Mouse (Mus musculus) forebrain, embryonic 12.5 days (tissue): ENCODE data around the gene E330014E10Rik. TPM values are rescaled to one million over a fixed set of nuclear protein-coding genes. Genes with fewer than 3 reads are reported as not detected.
"Not testable (repeated sequence)": the region's sequence is repeated elsewhere in the genome, so short reads cannot be mapped to it uniquely, and the experiment has no call there.

Source experiments
- ATAC-seq: fragments of 200-750 bp; cut with Nextera tagmentation; 2 replicates; pipeline ENCODE4 v1.8.0; 2017; ENCODE audit warnings: moderate TSS enrichment; ENCODE audit not compliant: low FRiP score
- H3K27ac ChIP-seq: fragments of 300-500 bp; sonication (generic); 2 replicates; pipeline ENCODE4 v1.5.1; 2016; ENCODE audit warnings: mild to moderate bottlenecking
- H3K27me3 ChIP-seq: fragments of 300-500 bp; sonication (generic); 2 replicates; pipeline ENCODE4 v1.6.1; 2016; ENCODE audit warnings: mild to moderate bottlenecking
- H3K36me3 ChIP-seq: fragments of 300-500 bp; sonication (generic); replicated peaks from 2 replicates; pipeline ENCODE4 v1.6.1; 2016; ENCODE audit warnings: mild to moderate bottlenecking
- H3K4me1 ChIP-seq: fragments of 300-500 bp; sonication (generic); 2 replicates; pipeline ENCODE4 v1.6.1; 2016
- H3K4me2 ChIP-seq: fragments of 300-500 bp; sonication (generic); 2 replicates; pipeline ENCODE4 v1.6.1; 2016; ENCODE audit warnings: mild to moderate bottlenecking, moderate library complexity
- H3K4me3 ChIP-seq: fragments of 300-500 bp; sonication (generic); replicated peaks from 2 replicates; pipeline ENCODE4 v1.5.1; 2016; ENCODE audit warnings: mild to moderate bottlenecking
- H3K9ac ChIP-seq: fragments of 300-500 bp; sonication (generic); 2 replicates; pipeline ENCODE4 v1.6.1; 2016; ENCODE audit warnings: mild to moderate bottlenecking
- H3K9me3 ChIP-seq: fragments of 300-500 bp; sonication (generic); 2 replicates; pipeline ENCODE4 v1.6.1; 2016
- WGBS: fragments of 180-500 bp; shearing (Covaris S2); methylation state at CpG from one replicate; pipeline ENCODE4 v1.1.7; 2016; 5-methylcytosine and 5-hydroxymethylcytosine counted together
- polyA plus RNA-seq: library from polyadenylated mRNA; unstranded; fragments of >200 nt; fragmentation: Nextera tagmentation; extraction: Ambion mirVana; gene quantifications from 2 replicates; pipeline ENCODE4 v1.2.1, GENCODE M21; 2016

The E330014E10Rik gene
- polyA plus RNA-seq: not detected in 2 replicates

DNA sequence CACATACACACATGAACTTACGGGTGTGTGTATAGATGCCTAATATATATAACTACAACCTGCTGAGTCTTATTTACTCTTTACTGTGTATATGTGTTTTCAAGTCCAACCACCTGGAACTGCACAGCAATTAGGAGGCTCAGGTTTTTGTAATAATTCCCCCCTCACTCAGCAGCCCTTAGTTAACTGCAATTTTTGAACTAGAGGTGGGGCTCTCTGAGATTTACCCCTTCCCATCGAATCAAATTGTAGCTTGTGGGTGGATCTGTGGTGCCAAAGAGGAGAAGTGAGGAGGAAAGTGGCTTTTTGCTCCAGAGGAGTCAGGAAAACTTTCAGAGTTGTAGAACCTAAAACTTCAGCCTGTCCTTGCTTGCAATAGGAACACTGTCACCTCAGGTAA, at the start of gene E330014E10Rik:
Gene E330014E10Rik, plus strand, starts transcription at position 301 of the 400 bp plus-strand sequence.
- H3K4me3 ChIP-seq, H3K4me2 ChIP-seq, H3K27me3 ChIP-seq, ATAC-seq, H3K4me1 ChIP-seq, H3K36me3 ChIP-seq, H3K27ac ChIP-seq, H3K9ac ChIP-seq, H3K9me3 ChIP-seq: not testable (repeated sequence)
- WGBS: no CpG with 5 or more reads among the region's 2 CpGs

- not testable (repeated sequence) for H3K9ac ChIP-seq, H3K4me3 ChIP-seq, H3K27ac ChIP-seq, H3K27me3 ChIP-seq, H3K36me3 ChIP-seq, H3K9me3 ChIP-seq, H3K4me1 ChIP-seq, ATAC-seq, H3K4me2 ChIP-seq
- WGBS: no CpG with 5 or more reads among the region's 1 CpGs
Observed at GRCm38 (mm10) chr5:95736073-95736472, 39.7 kb upstream of the E330014E10Rik start, which contains the start of gene Gm7978. Gm7978 (minus strand) TSS chr5:95736173.

DNA sequence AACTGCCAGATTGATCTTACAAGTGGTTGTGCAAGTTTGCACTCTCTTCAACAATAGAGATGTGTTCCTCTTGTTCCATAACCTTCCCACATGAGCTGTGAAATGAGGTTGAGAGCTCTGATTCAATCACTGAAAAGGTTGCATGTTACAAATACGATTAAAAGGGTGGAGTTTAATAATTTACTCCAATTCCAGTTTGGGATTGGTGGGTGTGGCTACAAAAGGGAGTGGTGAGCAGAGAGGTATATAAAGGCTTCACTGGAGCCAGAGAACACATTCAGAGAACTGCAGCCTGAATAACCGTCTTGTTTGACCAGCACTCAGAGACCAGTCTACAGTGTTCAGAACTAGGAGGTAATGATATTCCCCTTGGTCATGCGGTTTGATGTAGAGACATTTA, 34.1 kb upstream of the E330014E10Rik start, which contains the start of gene Gm7982:
Gene Gm7982, plus strand, starts transcription at position 301 of the 400 bp plus-strand sequence.
- H3K36me3 ChIP-seq, H3K9ac ChIP-seq, H3K27ac ChIP-seq, ATAC-seq, H3K9me3 ChIP-seq, H3K4me3 ChIP-seq, H3K27me3 ChIP-seq, H3K4me1 ChIP-seq, H3K4me2 ChIP-seq: not testable (repeated sequence)
- no CpG with 5 or more reads among the region's 3 CpGs for WGBS

DNA sequence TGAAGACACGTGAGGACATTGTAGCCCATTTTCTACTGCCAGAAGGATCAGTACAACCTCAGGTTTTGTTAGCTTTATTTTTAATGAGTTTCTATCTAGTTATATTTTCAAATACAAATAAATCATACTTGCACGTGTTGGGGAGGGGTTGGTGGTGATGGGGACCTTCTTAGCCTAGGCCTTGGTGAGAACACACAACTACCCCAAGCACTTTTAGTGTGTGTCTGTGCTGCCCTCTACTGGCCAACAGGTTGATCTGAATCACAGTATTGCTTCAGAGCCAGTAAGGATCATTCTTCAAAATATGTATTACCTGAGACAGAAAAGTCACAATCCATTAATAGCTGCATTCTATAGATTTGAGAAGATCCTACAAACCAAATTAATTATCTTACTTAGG, 35.1 kb downstream of the E330014E10Rik start:
- H3K27me3 ChIP-seq, H3K9me3 ChIP-seq, H3K27ac ChIP-seq, H3K4me1 ChIP-seq, H3K4me3 ChIP-seq, H3K36me3 ChIP-seq, H3K9ac ChIP-seq, ATAC-seq, H3K4me2 ChIP-seq: not testable (repeated sequence)
- 65% methylated on average over 2 of the region's 2 CpGs for WGBS

DNA sequence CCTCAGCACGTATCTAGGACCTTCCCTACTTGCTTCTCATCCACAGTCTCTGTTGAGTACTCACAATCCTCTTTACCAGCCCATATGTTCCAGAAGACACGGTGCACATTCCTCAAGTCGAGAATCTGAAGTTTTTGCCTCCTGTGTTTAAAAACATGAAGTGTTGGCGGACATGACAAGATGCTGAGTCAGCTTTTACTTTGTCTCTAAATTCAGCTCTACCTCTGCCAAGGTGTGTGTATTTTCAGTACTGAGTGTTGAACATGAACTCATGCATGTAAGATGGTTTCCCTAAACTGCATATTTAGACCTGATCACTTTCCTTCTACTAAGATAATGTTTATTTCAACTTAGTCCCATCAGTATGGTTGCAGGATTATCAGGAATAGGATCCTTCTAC, 60.8 kb downstream of the E330014E10Rik start:
- ATAC-seq: no peak
- 84% methylated on average over 4 of the region's 4 CpGs for WGBS
- H3K9me3 ChIP-seq: peaks cover 9% of the 10 kb centered on the region; the same call in 1 of the 2 replicates

GRCm38 (mm10) chr5:95854030-95854429, 78.2 kb downstream of the E330014E10Rik start:
- no peak overlapping the region for H3K4me2 ChIP-seq
- no peaks in the 10 kb centered on the region for H3K9me3 ChIP-seq
- H3K4me3 ChIP-seq: no peak overlapping the region
- H3K4me1 ChIP-seq: no peaks in the 10 kb centered on the region
- 91% methylated on average over 3 of the region's 3 CpGs for WGBS
- no peak overlapping the region for H3K27ac ChIP-seq
- ATAC-seq: no peak
- no peak overlapping the region for H3K9ac ChIP-seq
- no peaks in the 10 kb centered on the region for H3K36me3 ChIP-seq
- no peaks in the 10 kb centered on the region for H3K27me3 ChIP-seq

More for the DNA sequence above, 60.8 kb downstream of the E330014E10Rik start:
- no peaks in the 10 kb centered on the region for H3K27me3 ChIP-seq
- H3K4me2 ChIP-seq: no peak overlapping the region
- no peak overlapping the region for H3K27ac ChIP-seq
- H3K36me3 ChIP-seq: no peaks in the 10 kb centered on the region
- no peak overlapping the region for H3K9ac ChIP-seq
- H3K4me3 ChIP-seq: no peak overlapping the region
- no peaks in the 10 kb centered on the region for H3K4me1 ChIP-seq

Other genes with a start within 250 kb of the E330014E10Rik start
- gene Gm7971, start 181.1 kb upstream of the E330014E10Rik start, polyA plus RNA-seq: not detected in 2 replicates
- gene Gm7978, start 39.8 kb upstream of the E330014E10Rik start, polyA plus RNA-seq: not detected in 2 replicates
- gene Gm7982, start 34.0 kb upstream of the E330014E10Rik start, polyA plus RNA-seq: not detected in 2 replicates
- 0.35 TPM in 1 of 2 replicates, not detected in the other for gene Cxcl13, start 181.0 kb downstream of the E330014E10Rik start, polyA plus RNA-seq